Mouse (Mus musculus) B cell, adult 2 months (primary cell): ENCODE results near the gene Otx1.

ENCODE experiments used
- DNase-seq, 2 experiments: peaks; one replicate each; pipeline ENCODE4 v3.0.0; 2022

The Otx1 gene

GRCm38 (mm10) chr11:21999396-22000315 is 3.0 kb downstream of the Otx1 start:
- peak; percentile 35 to 51 for DNase-seq

GRCm38 (mm10) chr11:21998141-21999047 is 4.3 kb downstream of the Otx1 start:
- peak; percentile 44 to 53 for DNase-seq

GRCm38 (mm10) chr11:21997561-21998140 is 5.0 kb downstream of the Otx1 start:
- DNase-seq, result no peak

GRCm38 (mm10) chr11:21996661-21997560 is 5.8 kb downstream of the Otx1 start:
- peak; percentile 16 to 37 for DNase-seq

GRCm38 (mm10) chr11:21996325-21996647 is 6.4 kb downstream of the Otx1 start:
- DNase-seq, result peak; percentile 24 to 44

- peak; percentile 21 to 40 for DNase-seq
These were observed 7.0 kb downstream of the Otx1 start for GRCm38 (mm10) chr11:21995534-21996324.

GRCm38 (mm10) chr11:21994377-21995370 is 8.0 kb downstream of the Otx1 start:
- peak; percentile 34 to 43 for DNase-seq

GRCm38 (mm10) chr11:21993597-21994376 is 8.9 kb downstream of the Otx1 start:
- peak; percentile 53 to 64 for DNase-seq

GRCm38 (mm10) chr11:21992761-21993596 is 9.7 kb downstream of the Otx1 start:
- DNase-seq, result peak; percentile 25 to 41

- no peak for DNase-seq
These were observed 14.2 kb downstream of the Otx1 start for GRCm38 (mm10) chr11:21988398-21988946.

- DNase-seq, result no peak
These were observed 17.6 kb downstream of the Otx1 start for GRCm38 (mm10) chr11:21985118-21985517.

- peak; percentile 45 to 46 for DNase-seq
These were observed 28.6 kb downstream of the Otx1 start for GRCm38 (mm10) chr11:21974005-21974531.

GRCm38 (mm10) chr11:21973597-21973996 is 29.1 kb downstream of the Otx1 start:
- DNase-seq, result no peak

- no peak for DNase-seq
These were observed 33.8 kb downstream of the Otx1 start for GRCm38 (mm10) chr11:21968922-21969321.

GRCm38 (mm10) chr11:21955167-21955566 is 47.5 kb downstream of the Otx1 start:
- no peak for DNase-seq

GRCm38 (mm10) chr11:21951657-21952237 is 51.0 kb downstream of the Otx1 start:
- no peak for DNase-seq

- DNase-seq, result no peak
These were observed 52.6 kb downstream of the Otx1 start for GRCm38 (mm10) chr11:21950094-21950493.
